Mouse (Mus musculus): ENCODE data around the gene Rbl1. TPM values are rescaled to one million over a fixed set of nuclear protein-coding genes. Genes with fewer than 3 reads are reported as not detected.
"Not testable (repeated sequence)": the region's sequence is repeated elsewhere in the genome, so short reads cannot be mapped to it uniquely, and the experiment has no call there.

Gene Rbl1
- polyA plus RNA-seq, 1 experiment from 2014 or later: 5.7 TPM

DNA sequence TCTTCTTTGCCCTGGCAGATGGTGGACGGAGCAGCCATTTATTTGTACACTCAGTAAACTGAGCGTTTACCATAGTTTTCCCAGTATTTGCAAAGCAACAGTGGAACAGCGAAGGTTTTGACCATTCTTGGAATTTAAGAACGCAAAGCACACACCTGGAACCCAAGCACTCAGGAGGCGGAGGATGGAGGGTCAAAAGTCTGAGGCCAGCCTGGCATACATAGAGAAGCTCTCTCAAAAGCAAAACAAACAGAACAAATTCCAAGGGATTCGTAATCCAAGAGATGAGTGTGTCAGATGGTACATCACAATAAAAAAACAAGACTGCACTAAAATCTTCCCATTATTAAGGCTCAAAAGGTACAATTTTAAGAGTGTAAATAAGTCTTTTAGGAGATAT lies 30.8 kb downstream of the Rbl1 start:
- TF ChIP-seq CTCF (IDR thresholded peaks at IDR 0.05) (no peak), EP300 (IDR thresholded peaks at IDR 0.05) (no peak)
- 68% methylated on average over 6 of the region's 6 CpGs for WGBS
- Histone ChIP-seq H3K9me3 (ENCODE audit: low read length) (no peaks in the 10 kb centered on the region), H3K36me3 (ENCODE audit: insufficient read depth, low read length) (no peaks in the 10 kb centered on the region), H3K27me3 (replicated peaks; ENCODE audit: insufficient read depth, low read length) (no peaks in the 10 kb centered on the region), H3K4me3 (ENCODE audit: low read depth, low read length) (no peak overlapping the region), H3K9ac (replicated peaks; ENCODE audit: low read depth) (no peak overlapping the region), H3K4me1 (ENCODE audit: insufficient read depth, low read depth, low read length) (no peaks in the 10 kb centered on the region), H3K4me2 (replicated peaks; ENCODE audit: low read depth, low read length) (no peak overlapping the region), H3K27ac (ENCODE audit: low read length) (peak overlapping the region; percentile 70)
- DNase-seq (ENCODE audit: low spot score) (peak; percentile 51), ATAC-seq (peak; percentile 56)

- DNase-seq (ENCODE audit: low spot score) (peak; percentile 43), ATAC-seq (peak; percentile 65)
- no peaks in the 10 kb centered on the region for H3K36me3 ChIP-seq (ENCODE audit: insufficient read depth, low read length)
- H3K27me3 ChIP-seq (replicated peaks; ENCODE audit: insufficient read depth, low read length): no peaks in the 10 kb centered on the region
- WGBS: 93% methylated on average over 6 of the region's 6 CpGs
- no peak overlapping the region for H3K4me2 ChIP-seq (replicated peaks; ENCODE audit: low read depth, low read length)
- H3K4me3 ChIP-seq (ENCODE audit: low read depth, low read length): no peak overlapping the region
- no peaks in the 10 kb centered on the region for H3K9me3 ChIP-seq (ENCODE audit: low read length)
- TF ChIP-seq CTCF (IDR thresholded peaks at IDR 0.05) (no peak), EP300 (IDR thresholded peaks at IDR 0.05) (no peak; the same call in 1 of the 2 replicates)
- peak overlapping the region; percentile 70; the same call in 1 of the 2 replicates for H3K27ac ChIP-seq (ENCODE audit: low read length)
- H3K9ac ChIP-seq (replicated peaks; ENCODE audit: low read depth): no peak overlapping the region
- no peaks in the 10 kb centered on the region for H3K4me1 ChIP-seq (ENCODE audit: insufficient read depth, low read depth, low read length)
Measured at GRCm38 (mm10) chr2:157172984-157173383, 31.4 kb downstream of the Rbl1 start.

DNA sequence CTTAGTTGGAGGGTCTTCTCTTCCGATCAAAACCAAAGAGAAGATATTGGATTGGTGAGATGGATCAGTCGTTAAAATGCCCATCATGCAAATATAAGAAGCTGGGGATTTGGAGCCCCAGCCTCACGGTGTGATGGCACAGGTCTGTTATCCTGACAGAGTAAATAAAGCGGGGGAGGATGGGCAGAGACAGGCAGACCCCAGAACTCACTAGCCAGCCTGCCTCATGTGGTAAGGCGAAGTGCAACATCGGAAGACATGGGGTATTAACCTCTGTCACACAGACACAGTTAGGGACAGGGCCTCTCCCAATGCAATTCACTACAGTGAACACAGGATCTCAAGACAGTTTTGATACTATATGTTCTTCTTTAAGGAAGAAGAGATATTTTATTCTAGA lies 33.7 kb downstream of the Rbl1 start:
- ATAC-seq (no peak), DNase-seq (ENCODE audit: low spot score) (no peak)
- H3K27me3 ChIP-seq (replicated peaks; ENCODE audit: insufficient read depth, low read length): no peaks in the 10 kb centered on the region
- 0 out of 2 replicates have a peak, but pooled peaks cover 6% of the 10 kb centered on the region for H3K36me3 ChIP-seq (ENCODE audit: insufficient read depth, low read length)
- WGBS: 53% methylated on average over 6 of the region's 6 CpGs
- TF ChIP-seq EP300 (IDR thresholded peaks at IDR 0.05): no peak
- TF ChIP-seq CTCF (IDR thresholded peaks at IDR 0.05): no peak
- no peaks in the 10 kb centered on the region for H3K9me3 ChIP-seq (ENCODE audit: low read length)
- no peaks in the 10 kb centered on the region for H3K4me1 ChIP-seq (ENCODE audit: insufficient read depth, low read depth, low read length)
- H3K4me3 ChIP-seq (ENCODE audit: low read depth, low read length): no peak overlapping the region
- H3K4me2 ChIP-seq (replicated peaks; ENCODE audit: low read depth, low read length): no peak overlapping the region
- H3K27ac ChIP-seq (ENCODE audit: low read length): peak overlapping the region; percentile 72
- H3K9ac ChIP-seq (replicated peaks; ENCODE audit: low read depth): no peak overlapping the region

- Histone ChIP-seq H3K27me3 (replicated peaks; ENCODE audit: insufficient read depth, low read length) (no peaks in the 10 kb centered on the region), H3K27ac (ENCODE audit: low read length) (0 out of 2 replicates have a peak overlapping the region, but pooled peaks have one; percentile 72), H3K9ac (replicated peaks; ENCODE audit: low read depth) (no peak overlapping the region), H3K4me1 (ENCODE audit: insufficient read depth, low read depth, low read length) (no peaks in the 10 kb centered on the region), H3K36me3 (ENCODE audit: insufficient read depth, low read length) (0 out of 2 replicates have a peak, but pooled peaks cover 6% of the 10 kb centered on the region), H3K9me3 (ENCODE audit: low read length) (no peaks in the 10 kb centered on the region), H3K4me3 (ENCODE audit: low read depth, low read length) (no peak overlapping the region), H3K4me2 (replicated peaks; ENCODE audit: low read depth, low read length) (no peak overlapping the region)
- TF ChIP-seq CTCF (IDR thresholded peaks at IDR 0.05): 0 out of 2 replicates have a peak, but pooled peaks have one; percentile 6
- peak; percentile 82 for TF ChIP-seq EP300 (IDR thresholded peaks at IDR 0.05)
- ATAC-seq: peak; percentile 97
- DNase-seq (ENCODE audit: low spot score): peak; percentile 90
- WGBS: 40% methylated on average over 5 of the region's 5 CpGs
Measured at GRCm38 (mm10) chr2:157170166-157170565, 34.2 kb downstream of the Rbl1 start.

- Histone ChIP-seq H3K4me3 (ENCODE audit: low read depth, low read length) (no peak overlapping the region), H3K4me1 (ENCODE audit: insufficient read depth, low read depth, low read length) (no peaks in the 10 kb centered on the region), H3K36me3 (ENCODE audit: insufficient read depth, low read length) (peaks cover 6% of the 10 kb centered on the region; the same call in 1 of the 2 replicates), H3K27ac (ENCODE audit: low read length) (no peak overlapping the region), H3K27me3 (replicated peaks; ENCODE audit: insufficient read depth, low read length) (no peaks in the 10 kb centered on the region), H3K9me3 (ENCODE audit: low read length) (no peaks in the 10 kb centered on the region), H3K9ac (replicated peaks; ENCODE audit: low read depth) (no peak overlapping the region), H3K4me2 (replicated peaks; ENCODE audit: low read depth, low read length) (no peak overlapping the region)
- ATAC-seq (no peak), DNase-seq (ENCODE audit: low spot score) (no peak)
- TF ChIP-seq EP300 (IDR thresholded peaks at IDR 0.05) (no peak), CTCF (IDR thresholded peaks at IDR 0.05) (no peak)
- 94% methylated on average over 12 of the region's 12 CpGs for WGBS
Measured at GRCm38 (mm10) chr2:157166371-157167080, 37.8 kb downstream of the Rbl1 start.

DNA sequence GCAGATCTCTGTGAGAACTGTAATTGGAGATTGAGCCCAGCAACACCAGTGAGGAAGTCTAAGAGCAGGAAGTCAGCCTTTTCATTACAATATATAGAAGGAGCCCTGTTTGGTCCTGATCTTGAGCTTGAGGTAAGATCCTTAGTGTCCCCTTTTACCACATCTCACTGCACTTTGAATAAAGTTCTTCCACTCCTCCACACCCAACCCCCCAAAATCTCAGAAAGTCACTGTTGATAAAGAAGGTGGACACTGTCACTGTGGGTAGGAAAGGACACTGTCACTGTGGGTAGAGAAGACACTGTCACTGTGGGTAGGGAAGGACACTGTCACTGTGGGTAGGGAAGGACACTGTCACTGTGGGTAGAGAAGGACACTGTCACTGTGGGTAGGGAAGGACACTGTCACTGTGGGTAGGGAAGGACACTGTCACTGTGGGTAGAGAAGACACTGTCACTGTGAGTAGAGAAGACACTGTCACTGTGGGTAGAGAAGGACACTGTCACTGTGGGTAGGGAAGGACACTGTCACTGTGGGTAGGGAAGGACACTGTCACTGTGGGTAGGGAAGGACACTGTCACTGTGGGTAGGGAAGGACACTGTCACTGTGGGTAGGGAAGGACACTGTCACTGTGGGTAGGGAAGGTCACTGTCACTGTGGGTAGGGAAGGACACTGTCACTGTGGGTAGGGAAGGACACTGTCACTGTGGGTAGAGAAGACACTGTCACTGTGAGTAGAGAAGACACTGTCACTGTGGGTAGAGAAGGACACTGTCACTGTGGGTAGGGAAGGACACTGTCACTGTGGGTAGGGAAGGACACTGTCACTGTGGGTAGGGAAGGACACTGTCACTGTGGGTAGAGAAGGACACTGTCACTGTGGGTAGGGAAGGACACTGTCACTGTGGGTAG lies 38.8 kb downstream of the Rbl1 start:
- not testable (repeated sequence) for H3K9me3 ChIP-seq (ENCODE audit: low read length); H3K27me3 ChIP-seq (replicated peaks; ENCODE audit: insufficient read depth, low read length); H3K27ac ChIP-seq (ENCODE audit: low read length); H3K4me1 ChIP-seq (ENCODE audit: insufficient read depth, low read depth, low read length); H3K4me3 ChIP-seq (ENCODE audit: low read depth, low read length); H3K9ac ChIP-seq (replicated peaks; ENCODE audit: low read depth); H3K4me2 ChIP-seq (replicated peaks; ENCODE audit: low read depth, low read length); ATAC-seq; DNase-seq (ENCODE audit: low spot score); H3K36me3 ChIP-seq (ENCODE audit: insufficient read depth, low read length)
